Mouse (Mus musculus) embryo, embryonic 10 days (tissue): ENCODE measurements around the gene Fam187a.
A peak's percentile ranks its signal among the peaks of the same experiment; 100 is the strongest.

Experiments used
- DNase-seq: peaks from one replicate; pipeline ENCODE4 v3.0.0-alpha.2; 2015; ENCODE audit warnings: low spot score

The Fam187a gene

DNA sequence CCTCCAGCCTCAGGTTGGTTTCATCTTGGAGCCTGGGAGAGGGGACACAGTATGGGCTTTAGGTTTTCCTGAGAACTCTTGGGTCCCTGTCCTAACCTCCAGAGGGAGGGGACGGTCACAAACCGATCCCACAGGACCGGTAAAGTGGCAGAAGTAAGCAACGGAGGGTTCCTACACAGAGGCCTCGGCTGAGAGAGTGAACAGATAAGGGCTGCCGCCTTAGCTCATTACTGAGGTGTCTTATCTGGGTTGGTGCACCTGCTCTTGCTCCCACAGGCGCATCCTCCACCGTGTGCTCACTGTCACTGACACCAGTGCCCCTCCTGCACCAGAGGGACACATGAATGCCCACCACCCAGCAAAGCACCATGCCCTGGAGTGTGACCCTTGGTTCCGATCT is 10.8 kb downstream of the Fam187a start:
- no peak for DNase-seq

GRCm38 (mm10) chr11:102896641-102897040 is 11.7 kb downstream of the Fam187a start:
- DNase-seq = no peak

DNA sequence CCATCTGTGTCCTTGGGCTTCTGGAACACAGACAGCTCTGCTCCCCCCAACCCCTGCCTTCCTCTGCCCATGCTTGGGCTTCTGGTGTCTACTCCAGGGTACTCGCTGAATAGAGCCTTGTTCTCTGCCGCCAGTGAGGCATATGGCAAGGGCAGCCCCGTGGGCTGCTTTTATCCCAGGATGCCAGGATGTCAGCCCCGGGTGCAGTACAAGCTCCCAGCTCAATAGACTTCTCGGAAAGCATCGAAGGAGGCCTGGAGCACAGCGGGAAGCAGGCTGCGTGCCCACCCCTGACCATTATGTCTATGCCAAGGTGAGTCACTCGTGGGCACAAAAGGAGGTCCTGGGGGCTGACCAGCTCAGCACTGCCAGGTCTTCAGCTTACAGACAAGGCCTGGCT is 13.4 kb downstream of the Fam187a start:
- no peak for DNase-seq

DNA sequence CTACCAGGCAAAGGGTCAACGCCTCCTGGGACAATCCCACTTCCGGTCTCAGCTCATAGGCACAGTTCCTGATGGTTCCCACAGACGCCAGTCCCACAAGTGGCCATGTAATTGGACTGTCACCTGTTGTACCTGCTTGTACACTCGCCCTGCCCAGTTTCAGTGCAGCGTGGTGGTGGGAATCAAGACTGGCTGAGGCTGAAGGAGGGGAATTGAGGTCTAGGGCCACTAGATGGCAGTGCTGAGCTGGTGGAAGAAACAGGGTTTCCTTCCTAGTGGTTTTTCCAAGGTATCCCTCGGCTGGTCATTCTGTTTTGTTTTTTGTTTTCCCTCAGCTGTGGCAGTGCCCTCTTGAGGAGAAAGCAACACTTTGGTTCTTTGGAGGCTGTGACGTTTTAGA is 15.8 kb downstream of the Fam187a start, which contains the start of gene Gfap:
Gene Gfap, minus strand, starts transcription at position 150 of the 400 bp plus-strand sequence.
- peak; percentile 89 for DNase-seq

DNA sequence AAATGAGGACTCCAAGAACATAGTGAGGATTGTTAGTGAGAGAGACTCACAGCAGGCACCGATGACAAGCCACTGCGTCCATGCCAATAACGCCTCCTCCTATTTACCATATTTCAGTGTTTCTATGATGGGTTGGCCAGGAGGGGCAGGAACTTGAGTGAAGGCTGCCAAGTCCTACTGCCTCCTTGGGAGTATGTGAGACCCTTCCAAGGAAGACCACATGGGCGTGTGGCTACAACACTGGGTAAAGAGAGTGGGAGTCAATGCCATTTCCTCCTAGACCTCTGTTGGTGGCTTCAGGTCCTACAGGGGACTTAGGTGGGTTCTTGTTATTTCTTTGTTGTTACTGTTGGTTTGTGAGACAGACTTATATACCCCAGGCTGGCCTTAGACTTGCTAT is 16.2 kb downstream of the Fam187a start:
- no peak for DNase-seq

- DNase-seq = no peak
These were observed 17.1 kb downstream of the Fam187a start for GRCm38 (mm10) chr11:102902107-102902506.

- DNase-seq = no peak
These were observed 18.7 kb downstream of the Fam187a start for GRCm38 (mm10) chr11:102903654-102904053.

DNA sequence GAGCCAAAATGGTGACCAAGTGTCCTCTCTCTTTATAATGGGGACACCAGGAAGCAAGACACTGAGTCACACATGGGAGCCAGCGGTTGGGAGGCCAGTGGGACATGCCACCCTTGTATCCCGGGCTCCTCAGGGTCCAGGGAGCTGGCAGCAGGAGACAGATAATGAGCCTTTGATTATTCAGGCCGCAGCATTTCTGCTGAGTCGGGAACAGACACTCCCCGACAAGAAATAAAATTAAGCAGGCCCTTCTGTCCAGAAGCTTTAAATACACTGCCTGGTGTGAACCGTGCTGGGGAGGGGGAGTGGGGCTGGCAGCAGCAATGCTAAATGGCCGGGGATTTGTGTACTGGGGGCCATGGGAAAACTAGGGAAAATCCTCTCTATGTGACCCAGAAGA is 26.4 kb downstream of the Fam187a start:
- no peak for DNase-seq

GRCm38 (mm10) chr11:102915380-102915779 is 30.4 kb downstream of the Fam187a start:
- DNase-seq = no peak

DNA sequence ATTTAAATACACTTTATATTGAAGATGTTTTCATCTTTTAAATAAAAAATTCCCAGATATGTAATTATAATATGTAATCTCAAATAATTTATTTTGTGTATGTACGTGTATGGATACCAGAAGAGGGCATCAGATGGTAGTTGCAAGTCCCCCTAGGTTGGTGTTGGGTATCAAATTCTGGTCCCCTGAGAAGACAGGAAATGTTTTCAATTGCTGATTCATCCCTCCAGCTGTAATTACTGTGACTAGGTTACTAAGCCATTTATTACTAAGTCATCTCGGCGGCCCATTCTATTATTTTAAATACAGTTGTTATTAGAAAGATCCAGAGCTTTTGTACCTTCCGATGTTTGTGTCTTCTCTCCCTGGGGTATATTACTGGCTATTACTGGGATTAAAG is 33.1 kb downstream of the Fam187a start:
- no peak for DNase-seq

- no peak for DNase-seq
These were observed 36.5 kb downstream of the Fam187a start for GRCm38 (mm10) chr11:102921491-102921890.

DNA sequence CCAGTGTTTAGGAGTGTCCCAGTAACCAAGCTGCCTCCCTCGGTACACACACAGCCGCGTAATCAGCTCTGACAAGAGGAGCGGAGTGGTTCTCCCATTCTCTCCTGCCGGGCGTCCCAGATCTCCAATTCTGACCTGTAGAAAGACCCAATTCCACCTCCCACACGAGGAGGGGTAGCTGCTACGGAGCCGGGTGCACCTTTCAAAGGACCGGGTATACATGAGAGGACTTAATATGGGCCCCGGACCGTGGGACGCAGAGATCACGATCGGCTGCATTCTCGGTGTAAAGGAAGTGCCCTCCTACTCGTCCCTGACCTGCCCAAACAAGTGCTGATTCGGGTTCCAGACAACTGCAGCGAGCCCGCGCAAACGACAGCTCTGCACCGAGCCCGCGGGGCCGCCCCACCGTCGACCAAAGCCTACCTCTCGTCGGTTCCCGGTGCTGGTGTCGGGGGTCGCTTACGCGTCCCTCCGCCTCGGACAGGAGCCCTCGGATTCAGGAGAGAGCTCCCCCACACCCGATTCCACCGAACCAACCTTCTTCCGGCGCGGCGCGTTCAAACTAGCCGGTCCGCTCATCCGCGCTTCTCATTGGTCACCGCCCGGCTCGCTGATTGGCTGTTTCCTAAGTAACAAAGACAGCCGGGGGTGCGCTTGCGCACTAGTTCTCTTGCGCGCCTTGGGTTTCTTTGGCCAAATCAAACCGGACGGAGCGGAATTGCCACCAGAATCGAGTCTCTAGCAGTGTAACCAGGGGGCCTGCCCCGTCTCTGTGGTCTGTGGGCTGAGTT is 39.8 kb downstream of the Fam187a start, which contains the start of gene Kif18b:
Gene Kif18b, minus strand, starts transcription at position 568 of the 794 bp plus-strand sequence.
- peak; percentile 99 for DNase-seq

DNA sequence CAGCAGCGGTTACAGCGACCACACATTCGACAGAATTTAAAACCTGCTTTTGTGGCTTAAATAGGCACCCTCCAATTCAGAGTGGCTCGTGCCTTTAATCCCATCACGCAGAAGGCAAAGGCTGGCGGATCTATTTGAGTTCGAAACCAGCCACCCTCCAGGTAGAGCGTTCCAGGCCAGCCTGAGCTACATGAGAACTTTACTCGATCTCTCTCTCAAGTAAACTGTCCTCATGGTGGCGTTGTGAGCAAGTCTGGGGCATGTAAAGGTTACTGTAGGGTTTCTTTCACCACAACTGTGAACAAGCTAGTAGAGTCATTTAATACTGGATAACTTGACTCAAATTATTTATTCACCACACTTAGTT is 40.4 kb downstream of the Fam187a start:
- DNase-seq = peak; percentile 79

- DNase-seq = no peak
These were observed 45.7 kb downstream of the Fam187a start for GRCm38 (mm10) chr11:102930672-102931071.

- peak; percentile 56 for DNase-seq
These were observed 51.3 kb downstream of the Fam187a start for GRCm38 (mm10) chr11:102936272-102936671.
